Mouse (Mus musculus): ENCODE measurements around the gene Cit. TPM values are rescaled to one million over a fixed set of nuclear protein-coding genes. Genes with fewer than 3 reads are reported as not detected.

Cit gene
- polyA plus RNA-seq, 1 experiment from 2014 or later: 30.4 TPM

DNA sequence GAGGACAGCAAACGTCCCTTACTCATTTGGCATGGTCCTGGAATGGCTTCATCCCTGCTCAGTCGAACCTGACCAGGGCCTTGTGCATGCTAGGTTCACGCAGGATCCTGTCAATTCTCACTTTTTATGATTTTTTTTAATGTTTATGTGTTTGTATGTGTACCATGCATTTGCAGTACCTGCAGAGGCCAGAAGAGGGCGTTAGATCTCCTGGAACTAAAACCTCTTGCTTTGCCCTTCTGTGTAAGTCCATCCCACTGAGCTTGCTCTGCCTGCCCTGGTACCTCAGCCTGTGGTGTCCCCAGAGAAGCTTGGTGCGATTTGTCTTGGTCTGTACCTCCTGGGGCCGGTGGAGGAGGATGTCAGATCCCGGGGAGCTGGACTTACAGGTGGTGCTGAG lies 105.9 kb downstream of the Cit start:
- H3K27ac ChIP-seq (ENCODE audit: low read length): no peak overlapping the region
- no peak overlapping the region for H3K4me3 ChIP-seq (ENCODE audit: low read length)
- no peak overlapping the region for H3K9ac ChIP-seq (replicated peaks; ENCODE audit: low read length)
- ATAC-seq (ENCODE audit: low FRiP score, low TSS enrichment): no peak
- H3K9me3 ChIP-seq (ENCODE audit: low read length): no peaks in the 10 kb centered on the region
- no peaks in the 10 kb centered on the region for H3K4me1 ChIP-seq (ENCODE audit: insufficient read depth, low read length)
- 85% methylated on average over 7 of the region's 7 CpGs for WGBS
- H3K4me2 ChIP-seq (replicated peaks; ENCODE audit: low read depth, low read length): no peak overlapping the region
- peaks cover 71% of the 10 kb centered on the region for H3K36me3 ChIP-seq (ENCODE audit: insufficient read depth, low read length)
- H3K27me3 ChIP-seq (ENCODE audit: insufficient read depth, low read length): no peaks in the 10 kb centered on the region

DNA sequence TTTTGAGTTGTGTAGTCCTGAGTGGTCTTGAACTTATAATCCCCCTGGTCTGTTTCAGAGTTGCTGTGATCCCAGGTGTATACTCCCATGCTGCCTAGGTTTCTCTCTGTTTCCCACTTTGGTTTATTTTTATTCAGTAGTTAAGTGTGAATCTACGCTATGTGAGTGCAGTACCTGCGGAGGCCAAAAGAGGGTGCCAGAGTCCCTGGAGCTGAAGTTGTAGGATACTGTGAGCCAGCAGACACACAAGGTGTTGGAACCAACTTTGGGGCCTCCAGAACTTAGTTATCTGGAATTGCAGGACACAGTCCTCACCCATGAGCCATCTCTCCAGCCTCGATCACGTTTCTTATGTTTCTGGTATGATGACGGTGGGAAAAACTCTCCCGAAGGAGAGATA lies 108.1 kb downstream of the Cit start:
- 98% methylated on average over 6 of the region's 6 CpGs for WGBS
- Histone ChIP-seq H3K4me3 (ENCODE audit: low read length) (no peak overlapping the region), H3K27ac (ENCODE audit: low read length) (no peak overlapping the region), H3K27me3 (ENCODE audit: insufficient read depth, low read length) (no peaks in the 10 kb centered on the region), H3K4me2 (replicated peaks; ENCODE audit: low read depth, low read length) (no peak overlapping the region), H3K4me1 (ENCODE audit: insufficient read depth, low read length) (no peaks in the 10 kb centered on the region), H3K9me3 (ENCODE audit: low read length) (peaks cover 9% of the 10 kb centered on the region; the same call in 1 of the 2 replicates), H3K9ac (replicated peaks; ENCODE audit: low read length) (no peak overlapping the region), H3K36me3 (ENCODE audit: insufficient read depth, low read length) (peaks cover 74% of the 10 kb centered on the region)
- ATAC-seq (ENCODE audit: low FRiP score, low TSS enrichment): no peak

DNA sequence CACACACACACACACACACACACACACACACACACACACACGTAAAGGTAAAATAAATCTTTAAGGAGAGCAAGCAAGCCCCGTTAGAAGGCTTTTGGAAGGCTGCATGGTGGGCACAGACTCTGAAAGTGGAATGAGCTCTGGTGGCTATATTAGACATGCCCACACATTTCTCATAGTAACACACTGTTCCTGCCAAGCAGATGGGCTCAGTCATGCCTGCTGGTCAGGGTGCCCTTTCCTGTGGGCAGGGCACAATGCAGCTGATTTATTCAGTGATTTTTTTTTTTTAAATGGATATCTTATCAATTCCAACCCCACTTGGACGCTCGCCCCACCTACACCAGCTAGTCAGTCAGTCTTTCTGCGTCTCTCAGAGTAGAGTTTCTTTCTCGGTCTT lies 109.0 kb downstream of the Cit start:
- H3K27me3 ChIP-seq (ENCODE audit: insufficient read depth, low read length): no peaks in the 10 kb centered on the region
- no peaks in the 10 kb centered on the region for H3K4me1 ChIP-seq (ENCODE audit: insufficient read depth, low read length)
- no peak overlapping the region for H3K27ac ChIP-seq (ENCODE audit: low read length)
- ATAC-seq (ENCODE audit: low FRiP score, low TSS enrichment): no peak
- peaks cover 69% of the 10 kb centered on the region for H3K36me3 ChIP-seq (ENCODE audit: insufficient read depth, low read length)
- WGBS: 95% methylated on average over 6 of the region's 6 CpGs
- H3K4me2 ChIP-seq (replicated peaks; ENCODE audit: low read depth, low read length): no peak overlapping the region
- no peak overlapping the region for H3K4me3 ChIP-seq (ENCODE audit: low read length)
- no peak overlapping the region for H3K9ac ChIP-seq (replicated peaks; ENCODE audit: low read length)
- H3K9me3 ChIP-seq (ENCODE audit: low read length): peaks cover 9% of the 10 kb centered on the region; the same call in 1 of the 2 replicates

DNA sequence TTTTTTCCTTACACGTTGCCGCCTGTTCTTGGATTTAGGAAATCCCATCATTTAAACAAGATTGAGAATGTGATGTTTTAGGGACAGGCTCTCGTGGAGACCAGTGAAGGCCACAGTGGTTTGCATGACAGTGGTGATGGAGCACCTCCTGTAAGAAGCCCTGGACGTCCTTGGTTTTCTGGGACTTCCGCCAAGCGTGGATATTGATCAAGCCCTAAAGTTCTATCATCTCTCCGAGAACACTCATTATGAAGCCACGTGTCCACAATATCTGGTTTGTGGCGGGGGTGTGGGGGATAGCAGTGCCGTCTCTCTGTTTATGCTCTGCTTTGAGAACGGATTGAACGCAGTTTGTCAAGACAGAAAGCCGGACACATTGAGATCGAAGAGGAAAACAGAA lies 109.5 kb downstream of the Cit start:
- Histone ChIP-seq H3K4me1 (ENCODE audit: insufficient read depth, low read length) (no peaks in the 10 kb centered on the region), H3K36me3 (ENCODE audit: insufficient read depth, low read length) (peaks cover 69% of the 10 kb centered on the region), H3K4me3 (ENCODE audit: low read length) (no peak overlapping the region), H3K27ac (ENCODE audit: low read length) (no peak overlapping the region), H3K9ac (replicated peaks; ENCODE audit: low read length) (no peak overlapping the region), H3K9me3 (ENCODE audit: low read length) (peaks cover 9% of the 10 kb centered on the region; the same call in 1 of the 2 replicates), H3K4me2 (replicated peaks; ENCODE audit: low read depth, low read length) (no peak overlapping the region), H3K27me3 (ENCODE audit: insufficient read depth, low read length) (no peaks in the 10 kb centered on the region)
- no peak for ATAC-seq (ENCODE audit: low FRiP score, low TSS enrichment)
- 96% methylated on average over 14 of the region's 14 CpGs for WGBS

DNA sequence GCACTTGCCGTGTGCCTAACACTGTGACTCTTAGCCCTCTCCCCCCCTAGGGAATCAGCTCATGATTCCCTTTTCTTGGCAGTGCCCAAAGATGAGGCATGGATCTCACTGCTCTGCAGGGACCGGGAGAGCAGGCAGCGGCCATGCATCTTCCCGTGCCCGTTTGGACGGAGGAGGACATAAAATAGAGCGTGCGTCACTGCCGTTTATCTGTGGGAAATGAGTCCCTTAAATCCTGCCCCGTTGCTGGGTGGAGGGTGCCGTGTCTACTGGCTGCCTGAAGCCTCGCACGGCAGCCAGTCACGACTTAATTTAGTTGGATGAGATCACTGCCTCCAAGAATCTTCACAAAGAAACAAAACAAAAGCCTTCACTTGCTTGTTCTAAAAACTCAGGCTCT lies 110.1 kb downstream of the Cit start:
- 88% methylated on average over 14 of the region's 14 CpGs for WGBS
- Histone ChIP-seq H3K4me2 (replicated peaks; ENCODE audit: low read depth, low read length) (no peak overlapping the region), H3K27me3 (ENCODE audit: insufficient read depth, low read length) (no peaks in the 10 kb centered on the region), H3K9ac (replicated peaks; ENCODE audit: low read length) (no peak overlapping the region), H3K4me1 (ENCODE audit: insufficient read depth, low read length) (no peaks in the 10 kb centered on the region), H3K9me3 (ENCODE audit: low read length) (peaks cover 9% of the 10 kb centered on the region; the same call in 1 of the 2 replicates), H3K27ac (ENCODE audit: low read length) (no peak overlapping the region), H3K4me3 (ENCODE audit: low read length) (no peak overlapping the region), H3K36me3 (ENCODE audit: insufficient read depth, low read length) (peaks cover 69% of the 10 kb centered on the region)
- ATAC-seq (ENCODE audit: low FRiP score, low TSS enrichment): no peak

DNA sequence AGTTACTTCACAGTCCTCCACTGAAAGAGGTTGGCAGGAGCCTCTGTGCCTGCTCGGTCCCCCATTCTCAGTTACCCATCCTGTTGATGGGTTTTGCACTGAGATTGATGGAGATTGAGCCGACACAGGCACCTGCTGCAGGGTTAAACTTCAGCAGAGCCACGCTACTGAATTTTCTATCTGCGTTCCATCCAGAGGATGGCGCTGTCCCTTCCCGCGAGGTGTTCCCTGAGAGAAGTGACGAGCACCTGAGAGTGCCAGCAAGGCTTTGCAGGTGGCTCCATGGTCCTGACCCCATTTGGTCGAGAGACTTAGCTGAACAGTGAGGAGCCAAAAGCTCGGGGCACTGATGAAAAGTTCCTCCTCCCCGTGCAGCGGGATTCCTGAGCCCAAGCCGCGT lies 111.0 kb downstream of the Cit start:
- Histone ChIP-seq H3K9ac (replicated peaks; ENCODE audit: low read length) (no peak overlapping the region), H3K4me1 (ENCODE audit: insufficient read depth, low read length) (no peaks in the 10 kb centered on the region), H3K27me3 (ENCODE audit: insufficient read depth, low read length) (no peaks in the 10 kb centered on the region), H3K27ac (ENCODE audit: low read length) (no peak overlapping the region), H3K36me3 (ENCODE audit: insufficient read depth, low read length) (peaks cover 63% of the 10 kb centered on the region), H3K4me2 (replicated peaks; ENCODE audit: low read depth, low read length) (no peak overlapping the region), H3K9me3 (ENCODE audit: low read length) (peaks cover 9% of the 10 kb centered on the region; the same call in 1 of the 2 replicates), H3K4me3 (ENCODE audit: low read length) (no peak overlapping the region)
- 96% methylated on average over 14 of the region's 14 CpGs for WGBS
- ATAC-seq (ENCODE audit: low FRiP score, low TSS enrichment): no peak

DNA sequence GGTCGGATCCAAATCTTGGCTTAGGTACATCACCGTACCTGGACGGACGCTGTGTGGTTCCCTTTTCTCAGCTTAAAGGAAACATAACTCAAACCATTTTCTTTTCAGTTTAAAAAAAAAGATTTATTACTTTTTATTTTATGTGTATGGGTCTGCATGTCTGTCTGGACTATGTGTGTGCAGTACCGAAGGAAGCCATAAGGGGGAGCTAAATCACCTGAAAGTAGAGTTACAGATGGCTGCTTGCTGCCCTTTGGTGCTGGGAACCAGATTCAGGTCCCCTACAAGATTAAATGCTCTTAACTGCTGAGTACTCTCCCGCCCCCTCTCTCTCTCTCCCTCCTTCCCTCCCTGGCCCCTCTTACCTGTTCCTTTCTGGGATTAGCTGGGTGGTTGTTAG lies 112.1 kb downstream of the Cit start:
- Histone ChIP-seq H3K36me3 (ENCODE audit: insufficient read depth, low read length) (peaks cover 55% of the 10 kb centered on the region), H3K4me2 (replicated peaks; ENCODE audit: low read depth, low read length) (no peak overlapping the region), H3K9me3 (ENCODE audit: low read length) (peaks cover 9% of the 10 kb centered on the region; the same call in 1 of the 2 replicates), H3K27me3 (ENCODE audit: insufficient read depth, low read length) (no peaks in the 10 kb centered on the region), H3K4me1 (ENCODE audit: insufficient read depth, low read length) (no peaks in the 10 kb centered on the region), H3K27ac (ENCODE audit: low read length) (no peak overlapping the region), H3K9ac (replicated peaks; ENCODE audit: low read length) (no peak overlapping the region), H3K4me3 (ENCODE audit: low read length) (no peak overlapping the region)
- no peak for ATAC-seq (ENCODE audit: low FRiP score, low TSS enrichment)
- WGBS: 96% methylated on average over 6 of the region's 6 CpGs

DNA sequence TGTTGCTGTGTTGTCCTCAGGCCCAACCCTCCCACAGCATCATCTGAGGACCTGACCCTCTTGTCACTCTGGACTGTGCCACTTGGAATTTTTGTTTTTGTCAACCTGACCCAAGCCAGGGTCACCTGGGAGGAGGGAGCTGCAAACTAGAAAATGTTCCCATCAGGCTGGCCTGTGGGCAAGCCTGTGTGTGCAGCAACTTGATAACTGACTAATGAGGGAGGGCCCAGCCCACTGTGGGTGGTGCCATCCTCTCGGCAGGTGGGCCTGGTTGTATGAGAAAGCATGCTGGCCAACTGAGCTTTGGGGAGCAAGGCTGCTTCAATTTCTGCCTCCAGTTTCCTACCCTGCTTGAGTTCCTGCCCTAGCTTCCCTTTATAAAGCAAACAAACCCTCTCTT lies 113.3 kb downstream of the Cit start:
- H3K27ac ChIP-seq (ENCODE audit: low read length): no peak overlapping the region
- no peak overlapping the region for H3K9ac ChIP-seq (replicated peaks; ENCODE audit: low read length)
- 75% methylated on average over 1 of the region's 1 CpGs for WGBS
- no peak overlapping the region for H3K4me3 ChIP-seq (ENCODE audit: low read length)
- ATAC-seq (ENCODE audit: low FRiP score, low TSS enrichment): no peak
- no peaks in the 10 kb centered on the region for H3K27me3 ChIP-seq (ENCODE audit: insufficient read depth, low read length)
- H3K4me2 ChIP-seq (replicated peaks; ENCODE audit: low read depth, low read length): no peak overlapping the region
- H3K36me3 ChIP-seq (ENCODE audit: insufficient read depth, low read length): peaks cover 45% of the 10 kb centered on the region
- H3K4me1 ChIP-seq (ENCODE audit: insufficient read depth, low read length): no peaks in the 10 kb centered on the region
- H3K9me3 ChIP-seq (ENCODE audit: low read length): peaks cover 9% of the 10 kb centered on the region; the same call in 1 of the 2 replicates

DNA sequence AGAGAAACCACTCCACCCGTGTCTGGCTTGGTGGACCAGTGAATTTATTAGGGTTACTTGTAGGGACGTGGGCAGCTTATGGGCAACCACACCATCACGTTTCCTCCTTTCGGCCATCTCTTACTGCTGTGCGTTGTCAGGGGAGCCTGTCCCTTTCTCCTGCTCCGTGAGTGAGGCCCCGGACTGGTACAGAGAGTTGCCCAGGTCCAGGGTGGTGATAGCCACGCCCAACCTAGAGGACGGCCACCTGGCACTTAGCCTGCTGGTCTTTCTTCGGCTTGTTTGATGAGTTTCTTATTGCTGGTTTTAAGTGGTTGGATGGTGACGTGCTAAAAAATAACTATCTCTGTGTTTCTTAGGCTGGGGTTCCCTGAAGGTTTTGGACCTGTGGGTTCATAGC lies 113.7 kb downstream of the Cit start:
- Histone ChIP-seq H3K4me2 (replicated peaks; ENCODE audit: low read depth, low read length) (no peak overlapping the region), H3K36me3 (ENCODE audit: insufficient read depth, low read length) (peaks cover 40% of the 10 kb centered on the region), H3K4me1 (ENCODE audit: insufficient read depth, low read length) (no peaks in the 10 kb centered on the region), H3K9ac (replicated peaks; ENCODE audit: low read length) (no peak overlapping the region), H3K9me3 (ENCODE audit: low read length) (peaks cover 9% of the 10 kb centered on the region; the same call in 1 of the 2 replicates), H3K4me3 (ENCODE audit: low read length) (no peak overlapping the region), H3K27me3 (ENCODE audit: insufficient read depth, low read length) (no peaks in the 10 kb centered on the region), H3K27ac (ENCODE audit: low read length) (no peak overlapping the region)
- 86% methylated on average over 11 of the region's 11 CpGs for WGBS
- ATAC-seq (ENCODE audit: low FRiP score, low TSS enrichment): no peak

DNA sequence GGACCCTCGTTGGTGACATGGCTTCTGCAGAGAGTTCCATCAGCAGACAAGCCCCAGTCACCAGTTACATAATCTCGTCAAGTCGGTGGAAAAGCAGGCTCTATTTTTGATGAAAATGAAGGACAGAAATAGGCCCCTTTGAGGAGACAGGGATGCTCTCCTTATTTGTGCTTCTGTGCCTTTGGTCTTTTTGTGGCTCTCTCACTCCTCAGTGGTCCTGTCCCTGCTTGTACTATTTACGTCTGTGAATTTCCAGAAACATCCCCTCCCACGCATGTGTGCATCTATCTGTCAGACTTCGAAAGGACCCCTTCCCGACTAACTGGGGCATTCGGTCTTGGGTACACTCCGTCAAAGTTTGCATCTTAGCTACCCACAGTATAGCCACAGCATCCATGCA lies 116.7 kb downstream of the Cit start:
- H3K4me3 ChIP-seq (ENCODE audit: low read length): no peak overlapping the region
- H3K9me3 ChIP-seq (ENCODE audit: low read length): peaks cover 7% of the 10 kb centered on the region; the same call in 1 of the 2 replicates
- no peak overlapping the region for H3K4me2 ChIP-seq (replicated peaks; ENCODE audit: low read depth, low read length)
- 62% methylated on average over 9 of the region's 9 CpGs for WGBS
- H3K27me3 ChIP-seq (ENCODE audit: insufficient read depth, low read length): no peaks in the 10 kb centered on the region
- ATAC-seq (ENCODE audit: low FRiP score, low TSS enrichment): no peak
- H3K4me1 ChIP-seq (ENCODE audit: insufficient read depth, low read length): no peaks in the 10 kb centered on the region
- H3K9ac ChIP-seq (replicated peaks; ENCODE audit: low read length): no peak overlapping the region
- H3K27ac ChIP-seq (ENCODE audit: low read length): no peak overlapping the region
- H3K36me3 ChIP-seq (ENCODE audit: insufficient read depth, low read length): peaks cover 11% of the 10 kb centered on the region
